Mouse (Mus musculus) megakaryocyte, embryonic 14.5 days (primary cell): ENCODE measurements at regions not wholly inside any gene's neighbourhood (a gene's known extent, or its start where the extent isn't known, plus 50 kb on each side); places are given as distances from the start of the nearest gene placed in this dataset.

ENCODE experiments used
- H3K27me3 ChIP-seq: replicated peaks from 2 replicates; pipeline ENCODE3; 2012; ENCODE audit warnings: inconsistent platforms
- H3K36me3 ChIP-seq: replicated peaks from 2 replicates; pipeline ENCODE3; 2012; ENCODE audit warnings: low read length, inconsistent platforms, mixed read lengths
- H3K4me1 ChIP-seq: 2 replicates; pipeline ENCODE4 v1.6.1; 2012; ENCODE audit warnings: inconsistent platforms
- H3K4me3 ChIP-seq: replicated peaks from 2 replicates; pipeline ENCODE3; 2012; ENCODE audit warnings: moderate library complexity, mild to moderate bottlenecking, inconsistent platforms
- H3K9me3 ChIP-seq: 2 replicates; pipeline ENCODE4 v1.6.1; 2012; ENCODE audit warnings: inconsistent platforms
- FLI1 ChIP-seq: IDR thresholded peaks from 2 replicates; pipeline ENCODE4 v1.6.1; 2012; ENCODE audit warnings: low read length, inconsistent platforms, mixed read lengths
- GATA1 ChIP-seq: IDR thresholded peaks from 3 replicates; pipeline ENCODE4 v1.6.1; 2012; ENCODE audit warnings: mixed read lengths, low read length, inconsistent platforms, borderline replicate concordance

DNA sequence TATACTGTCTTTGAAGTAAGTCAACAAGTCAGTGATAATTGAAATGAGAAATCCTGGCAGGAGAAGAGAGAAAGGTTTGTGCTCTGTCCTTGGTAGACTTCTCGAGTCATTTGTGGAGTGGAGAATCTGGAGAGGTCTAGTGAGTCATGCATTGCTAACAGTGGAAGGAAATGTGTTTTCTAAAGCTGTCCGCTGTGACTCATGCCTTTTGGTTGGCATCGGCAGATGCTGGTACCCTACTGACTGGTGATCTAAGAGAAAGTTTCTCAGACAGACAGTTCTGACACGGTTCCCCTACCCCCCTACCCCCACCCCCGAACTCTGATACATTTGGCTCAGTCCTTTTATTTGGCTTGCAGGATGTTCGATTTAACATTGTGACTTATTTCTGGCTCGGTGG, 97.5 kb upstream of the Fndc3a start:
- H3K27me3 ChIP-seq = peaks cover 2% of the 10 kb centered on the region
- no peaks in the 10 kb centered on the region for H3K36me3 ChIP-seq
- H3K9me3 ChIP-seq = no peaks in the 10 kb centered on the region
- peaks cover 20% of the 10 kb centered on the region for H3K4me1 ChIP-seq
- TF ChIP-seq FLI1 (no peak), GATA1 (no peak)
- H3K4me3 ChIP-seq = no peak overlapping the region

GRCm38 (mm10) chr14:72806598-72806997, 96.8 kb upstream of the Fndc3a start:
- TF ChIP-seq GATA1 = no peak
- peaks cover 20% of the 10 kb centered on the region for H3K4me1 ChIP-seq
- no peaks in the 10 kb centered on the region for H3K9me3 ChIP-seq
- no peaks in the 10 kb centered on the region for H3K36me3 ChIP-seq
- H3K27me3 ChIP-seq = peaks cover 2% of the 10 kb centered on the region
- H3K4me3 ChIP-seq = no peak overlapping the region

DNA sequence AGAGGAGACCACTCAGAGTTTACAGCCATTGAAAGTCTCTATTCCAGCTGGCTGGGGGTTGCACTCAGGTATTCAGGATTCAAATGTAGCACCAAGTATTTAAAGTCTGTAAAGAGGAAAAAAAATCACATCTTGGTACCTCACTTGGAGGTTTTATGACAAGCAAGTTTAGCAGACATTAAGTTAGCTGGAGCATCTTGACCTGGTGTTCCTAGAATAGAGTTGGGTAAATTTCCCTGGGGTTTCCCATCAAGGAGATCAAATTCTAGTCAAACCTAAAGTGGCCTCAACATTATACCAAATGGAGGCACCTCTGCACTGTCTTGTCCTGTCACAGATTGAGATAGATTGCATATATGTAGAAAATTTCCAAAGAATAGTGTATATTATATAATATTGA, 93.8 kb upstream of the Fndc3a start:
- peaks cover under 1% of the 10 kb centered on the region for H3K27me3 ChIP-seq
- TF ChIP-seq FLI1 (no peak), GATA1 (no peak)
- H3K4me1 ChIP-seq = peaks cover 17% of the 10 kb centered on the region
- H3K4me3 ChIP-seq = no peak overlapping the region
- H3K9me3 ChIP-seq = no peaks in the 10 kb centered on the region
- H3K36me3 ChIP-seq = no peaks in the 10 kb centered on the region

DNA sequence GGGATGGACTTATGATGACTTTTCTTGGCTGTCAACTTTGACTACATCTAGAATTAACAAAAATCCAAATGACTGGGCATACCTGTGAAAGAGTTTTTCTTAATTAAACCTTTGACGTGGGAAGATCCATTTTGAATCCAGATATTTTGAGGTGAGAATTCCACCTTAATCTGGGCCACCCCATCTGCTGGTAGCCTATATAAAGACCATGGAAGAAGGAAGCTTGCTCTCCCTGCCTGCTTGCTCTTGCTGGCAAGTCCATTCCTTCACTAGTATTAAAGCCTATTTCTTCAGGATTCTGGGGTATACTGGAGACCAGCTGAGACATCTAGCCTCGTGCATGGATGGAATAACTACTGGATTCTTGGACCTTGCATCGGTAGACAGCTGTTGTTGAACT, 80.9 kb upstream of the Fndc3a start:
- Histone ChIP-seq H3K4me1 (peaks cover 19% of the 10 kb centered on the region), H3K36me3 (no peaks in the 10 kb centered on the region), H3K9me3 (no peaks in the 10 kb centered on the region), H3K27me3 (no peaks in the 10 kb centered on the region), H3K4me3 (no peak overlapping the region)
- TF ChIP-seq FLI1 (no peak), GATA1 (no peak)

GRCm38 (mm10) chr14:72786929-72787328, 77.1 kb upstream of the Fndc3a start:
- no peaks in the 10 kb centered on the region for H3K9me3 ChIP-seq

DNA sequence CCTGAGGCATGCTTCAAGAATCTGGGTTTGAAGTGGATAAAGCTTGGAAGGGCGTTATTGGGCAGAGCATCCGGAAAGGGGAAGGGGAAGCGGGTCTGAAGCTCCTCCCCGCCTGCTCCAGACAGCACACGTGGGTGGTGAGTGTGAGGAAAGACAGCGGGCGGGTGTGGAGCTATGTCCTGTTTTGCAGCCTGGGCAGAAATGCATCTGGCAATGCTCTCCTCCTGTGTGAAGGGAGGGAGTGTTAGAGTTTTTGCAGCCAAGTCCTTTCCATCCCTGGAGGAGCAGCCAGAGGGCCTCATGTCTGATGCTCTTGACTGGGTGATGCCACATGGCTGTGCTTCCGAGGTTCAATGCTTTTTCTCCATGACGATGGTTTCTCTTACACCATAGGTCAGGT, 73.4 kb upstream of the Fndc3a start:
- H3K4me3 ChIP-seq = peak overlapping the region; percentile 1
- H3K36me3 ChIP-seq = no peaks in the 10 kb centered on the region
- TF ChIP-seq FLI1 (no peak), GATA1 (no peak)
- H3K27me3 ChIP-seq = no peaks in the 10 kb centered on the region
- H3K4me1 ChIP-seq = peaks cover 21% of the 10 kb centered on the region
- no peaks in the 10 kb centered on the region for H3K9me3 ChIP-seq

More at GRCm38 (mm10) chr14:72786929-72787328, 77.1 kb upstream of the Fndc3a start:
- no peaks in the 10 kb centered on the region for H3K36me3 ChIP-seq
- no peaks in the 10 kb centered on the region for H3K27me3 ChIP-seq
- TF ChIP-seq FLI1 (no peak), GATA1 (no peak)
- H3K4me3 ChIP-seq = no peak overlapping the region
- H3K4me1 ChIP-seq = peaks cover 24% of the 10 kb centered on the region

- Histone ChIP-seq H3K27me3 (no peaks in the 10 kb centered on the region), H3K4me3 (no peak overlapping the region), H3K36me3 (no peaks in the 10 kb centered on the region), H3K9me3 (no peaks in the 10 kb centered on the region), H3K4me1 (peaks cover 32% of the 10 kb centered on the region)
- TF ChIP-seq FLI1 (no peak), GATA1 (no peak)
These were observed 69.6 kb upstream of the Fndc3a start for GRCm38 (mm10) chr14:72779446-72779845.

DNA sequence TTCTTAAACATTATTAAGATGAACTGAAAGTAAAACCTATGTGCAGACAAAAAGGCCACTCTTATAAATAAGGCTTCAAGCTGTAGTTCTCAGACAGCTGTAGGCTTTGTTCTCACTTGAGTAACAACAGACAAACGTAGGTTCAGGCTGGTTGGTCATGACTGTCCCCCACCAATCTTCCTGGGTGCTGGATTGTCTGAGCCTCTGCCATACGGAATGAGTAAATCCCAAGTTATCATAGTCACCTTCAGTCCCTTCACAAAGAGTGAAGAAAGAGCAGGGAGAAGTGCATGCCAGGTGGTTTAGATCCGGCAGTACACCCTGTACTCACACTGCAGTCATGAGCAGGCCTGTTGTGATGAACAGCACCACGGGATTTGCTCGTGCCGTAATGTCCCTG, 69.0 kb upstream of the Fndc3a start:
- TF ChIP-seq GATA1 = no peak
- TF ChIP-seq FLI1 = no peak
- no peaks in the 10 kb centered on the region for H3K36me3 ChIP-seq
- peaks cover 32% of the 10 kb centered on the region for H3K4me1 ChIP-seq
- no peak overlapping the region for H3K4me3 ChIP-seq
- H3K9me3 ChIP-seq = no peaks in the 10 kb centered on the region
- H3K27me3 ChIP-seq = no peaks in the 10 kb centered on the region

GRCm38 (mm10) chr14:72777927-72778560, 68.2 kb upstream of the Fndc3a start:
- H3K36me3 ChIP-seq = no peaks in the 10 kb centered on the region
- no peak overlapping the region for H3K4me3 ChIP-seq
- no peak for TF ChIP-seq GATA1
- no peak for TF ChIP-seq FLI1
- H3K27me3 ChIP-seq = no peaks in the 10 kb centered on the region
- H3K4me1 ChIP-seq = peaks cover 27% of the 10 kb centered on the region
- H3K9me3 ChIP-seq = no peaks in the 10 kb centered on the region

DNA sequence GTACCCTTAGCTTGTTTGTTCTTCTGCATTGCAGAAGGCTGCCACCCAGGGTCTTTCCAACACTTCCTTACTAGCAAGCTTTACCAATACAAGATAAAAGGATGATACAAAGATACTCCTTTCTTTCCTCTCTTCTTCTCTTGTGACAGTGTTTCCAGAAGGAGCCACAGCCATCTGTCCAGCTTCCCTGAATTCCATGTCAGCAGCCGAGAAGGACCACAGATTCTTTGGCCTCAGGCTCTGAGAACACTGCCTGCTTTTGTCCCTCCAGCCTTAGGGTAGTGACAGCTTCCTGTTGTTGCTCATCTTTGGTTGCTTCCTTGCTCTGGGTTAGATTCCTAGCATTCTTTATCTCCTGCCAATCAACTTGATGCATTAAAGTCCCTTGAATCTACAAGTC, 60.4 kb upstream of the Fndc3a start:
- TF ChIP-seq FLI1 = no peak
- no peak for TF ChIP-seq GATA1
- no peak overlapping the region for H3K4me3 ChIP-seq
- H3K27me3 ChIP-seq = no peaks in the 10 kb centered on the region
- H3K36me3 ChIP-seq = no peaks in the 10 kb centered on the region
- peaks cover 15% of the 10 kb centered on the region for H3K4me1 ChIP-seq
- no peaks in the 10 kb centered on the region for H3K9me3 ChIP-seq

GRCm38 (mm10) chr14:72760123-72760522, 50.3 kb upstream of the Fndc3a start:
- no peaks in the 10 kb centered on the region for H3K27me3 ChIP-seq
- no peaks in the 10 kb centered on the region for H3K36me3 ChIP-seq
- no peaks in the 10 kb centered on the region for H3K9me3 ChIP-seq
- peaks cover 14% of the 10 kb centered on the region for H3K4me1 ChIP-seq
- TF ChIP-seq GATA1 (no peak), FLI1 (no peak)
- no peak overlapping the region for H3K4me3 ChIP-seq
